Mouse (Mus musculus) testis, adult 2 months (tissue): ENCODE measurements around the gene Angptl2.

ENCODE experiments used
- CTCF ChIP-seq: fragments of 200-500 bp; IDR thresholded peaks from 2 replicates; pipeline ENCODE4 v1.5.1; 2012; ENCODE audit warnings: low read depth, mild to moderate bottlenecking, inconsistent platforms, low read length, moderate library complexity; ENCODE audit not compliant: control insufficient read depth, insufficient read depth, insufficient replicate concordance
- POLR2A ChIP-seq: fragments of 200-500 bp; IDR thresholded peaks from 2 replicates; pipeline ENCODE4 v1.6.1; 2012; ENCODE audit warnings: low read depth, mild to moderate bottlenecking, inconsistent platforms, low read length, moderate library complexity; ENCODE audit not compliant: control insufficient read depth

DNA sequence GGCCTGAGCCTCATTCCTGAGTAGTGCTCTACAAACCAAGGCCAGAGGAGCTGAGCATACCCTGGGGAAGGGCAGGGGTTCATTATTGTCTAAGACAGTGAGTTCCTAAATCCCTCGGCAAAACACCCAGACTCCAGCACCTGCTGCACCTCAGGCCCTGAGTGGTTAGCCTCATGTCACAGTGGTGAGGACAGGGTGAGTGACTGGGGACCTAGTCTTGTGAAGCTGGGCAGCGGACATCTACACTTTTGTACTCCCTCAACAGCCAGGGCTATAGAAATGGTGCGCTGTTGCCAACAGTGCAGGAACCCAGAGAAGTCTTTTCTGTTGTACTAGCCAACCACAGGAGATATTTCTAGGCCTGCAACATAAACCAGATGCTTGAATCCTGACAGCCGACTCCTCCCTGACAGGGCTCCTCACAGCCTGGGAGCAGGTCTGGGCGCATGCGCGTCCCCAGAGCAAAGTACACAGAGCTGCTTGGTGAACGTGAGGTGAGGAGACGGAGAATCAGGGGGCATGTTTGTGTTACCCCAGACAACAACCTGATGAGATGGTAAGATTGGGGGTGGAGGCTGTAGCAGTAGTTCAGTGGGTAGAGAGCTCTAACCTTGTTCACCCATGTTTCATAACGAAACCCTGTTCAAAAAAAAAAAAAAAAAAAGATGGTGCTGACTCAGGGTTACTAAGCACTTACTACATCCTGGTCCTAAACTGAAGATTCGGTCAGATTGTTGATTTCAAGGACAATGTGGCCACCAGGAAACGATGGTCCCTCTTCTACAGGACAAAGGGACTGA lies 38.2 kb upstream of the Angptl2 start:
- TF ChIP-seq POLR2A (no peak), CTCF (no peak)
